Mouse (Mus musculus) olfactory bulb, adult 2 months (tissue): Measurements from ENCODE around the gene Pla2g4a. TPM values are rescaled to one million over a fixed set of nuclear protein-coding genes. Genes with fewer than 3 reads are reported as not detected.

ENCODE experiments used
- H3K27ac ChIP-seq: fragments of 200-500 bp; 2 replicates; pipeline ENCODE4 v1.5.1; 2012; ENCODE audit warnings: low read depth, low read length; ENCODE audit not compliant: insufficient read depth
- H3K4me1 ChIP-seq: fragments of 200-500 bp; 2 replicates; pipeline ENCODE4 v1.6.1; 2012; ENCODE audit warnings: low read length; ENCODE audit not compliant: control insufficient read depth, insufficient read depth
- H3K4me3 ChIP-seq: fragments of 200-500 bp; 2 replicates; pipeline ENCODE4 v1.5.1; 2012; ENCODE audit warnings: mild to moderate bottlenecking, low read depth, low read length, moderate library complexity; ENCODE audit not compliant: insufficient read depth
- CTCF ChIP-seq: fragments of 200-500 bp; IDR thresholded peaks from 2 replicates; pipeline ENCODE4 v1.5.1; 2012; ENCODE audit warnings: low read depth, mild to moderate bottlenecking, low read length, moderate library complexity; ENCODE audit not compliant: insufficient read depth
- POLR2A ChIP-seq: fragments of 200-500 bp; IDR thresholded peaks from 2 replicates; pipeline ENCODE4 v1.6.1; 2012; ENCODE audit warnings: mild to moderate bottlenecking, low read depth, low read length, moderate library complexity; ENCODE audit not compliant: insufficient read depth
- WGBS: fragments of 180-500 bp; shearing (Covaris S2); methylation state at CpG from one replicate; pipeline ENCODE4 v1.1.7; 2018; 5-methylcytosine and 5-hydroxymethylcytosine counted together
- polyA plus RNA-seq: library from polyadenylated mRNA; stranded (reverse); fragments of >200 nt; gene quantifications from 2 replicates; pipeline ENCODE4 v1.2.4, GENCODE M21; 2012; ENCODE audit warnings: low replicate concordance; ENCODE audit not compliant: missing spikeins, insufficient read depth, insufficient read length

The Pla2g4a gene
- polyA plus RNA-seq, 1 experiment = not detected

DNA sequence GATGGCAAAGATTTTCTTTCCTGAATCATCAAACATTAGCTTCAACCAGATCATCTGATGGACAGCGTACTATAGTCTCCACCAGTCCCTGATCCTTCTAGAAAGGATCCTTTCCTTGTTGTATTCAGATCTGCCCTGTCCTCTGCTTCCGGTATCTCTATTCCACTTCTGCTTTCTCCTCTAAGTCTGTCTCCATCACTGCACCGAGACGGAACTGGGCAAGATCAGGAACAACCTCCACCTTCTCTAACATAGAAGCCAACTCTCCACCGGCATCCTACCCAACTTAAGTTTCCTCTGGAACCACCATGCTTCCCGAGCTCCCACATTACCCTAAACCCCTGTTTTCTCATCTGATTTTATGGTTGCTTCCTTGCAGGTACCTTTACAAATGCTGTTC lies 7.1 kb downstream of the Pla2g4a start:
- Histone ChIP-seq H3K4me1 (peaks cover 2% of the 10 kb centered on the region; the same call in 1 of the 2 replicates), H3K27ac (no peak overlapping the region), H3K4me3 (no peak overlapping the region)
- TF ChIP-seq POLR2A (no peak), CTCF (no peak)
- WGBS = 95% methylated on average over 6 of the region's 6 CpGs

DNA sequence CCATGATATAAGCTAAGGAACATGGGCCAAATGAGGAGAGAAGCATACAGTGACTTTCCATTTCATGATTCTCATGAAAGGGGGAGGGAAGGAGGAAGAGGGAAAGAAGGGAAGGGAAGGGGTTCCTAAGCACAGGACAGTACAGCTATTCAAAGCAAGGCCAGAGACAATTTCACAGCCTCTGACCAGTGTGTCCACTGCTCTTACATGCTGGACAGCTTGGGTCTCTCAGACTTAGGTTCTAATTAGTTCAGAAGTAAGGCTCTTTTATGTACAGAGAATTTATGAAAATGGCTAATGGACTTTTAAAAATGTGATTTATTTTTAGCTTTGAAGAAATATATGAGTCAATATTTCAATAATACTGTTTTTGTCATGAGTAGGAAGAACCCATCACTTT lies 9.0 kb downstream of the Pla2g4a start:
- H3K27ac ChIP-seq = no peak overlapping the region
- H3K4me1 ChIP-seq = peaks cover 2% of the 10 kb centered on the region; the same call in 1 of the 2 replicates
- TF ChIP-seq CTCF (no peak), POLR2A (no peak)
- H3K4me3 ChIP-seq = no peak overlapping the region

DNA sequence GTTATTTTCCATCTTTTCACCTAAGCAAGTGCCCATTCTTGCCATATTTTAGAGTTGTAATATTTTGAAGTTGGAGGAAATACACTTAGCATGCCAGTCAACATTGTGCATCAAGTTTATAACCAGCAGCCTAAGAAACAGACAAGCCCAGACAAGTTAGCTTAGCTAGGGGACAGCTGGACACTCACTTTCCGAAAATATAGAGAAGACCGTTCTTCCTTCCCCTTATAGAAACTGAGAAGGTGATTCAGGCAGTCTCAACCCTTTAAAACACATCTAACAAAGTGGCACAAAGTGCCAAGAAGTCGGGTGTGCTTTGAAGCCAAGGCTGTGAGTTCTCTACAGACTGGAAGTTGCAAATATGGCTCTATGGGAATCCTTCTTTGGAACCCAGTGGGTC lies 10.4 kb downstream of the Pla2g4a start:
- 85% methylated on average over 3 of the region's 3 CpGs for WGBS
- Histone ChIP-seq H3K4me1 (no peaks in the 10 kb centered on the region), H3K27ac (no peak overlapping the region), H3K4me3 (no peak overlapping the region)
- TF ChIP-seq POLR2A (no peak), CTCF (no peak)

DNA sequence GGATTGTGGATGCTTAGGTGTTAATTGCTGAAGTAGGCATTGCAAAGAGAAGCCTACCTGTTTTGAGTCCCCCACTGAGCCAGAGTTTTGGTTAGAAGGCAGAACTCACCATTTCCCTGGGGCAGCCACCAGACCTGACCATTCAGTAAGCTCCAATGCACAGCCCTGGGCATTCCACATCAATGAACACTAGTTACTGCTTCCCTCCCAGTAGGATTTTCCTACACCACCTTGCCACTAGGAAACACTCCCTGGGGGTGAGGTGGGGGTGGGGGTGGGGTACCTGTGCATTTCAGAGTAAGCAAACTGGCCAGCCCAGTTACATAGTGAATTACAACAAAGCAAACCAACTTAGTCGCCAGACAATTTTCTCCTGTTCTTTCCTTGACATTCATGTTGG lies 10.8 kb downstream of the Pla2g4a start:
- TF ChIP-seq CTCF = no peak
- no peak for TF ChIP-seq POLR2A
- no peak overlapping the region for H3K4me3 ChIP-seq
- 95% methylated on average over 1 of the region's 1 CpGs for WGBS
- no peaks in the 10 kb centered on the region for H3K4me1 ChIP-seq
- no peak overlapping the region for H3K27ac ChIP-seq

DNA sequence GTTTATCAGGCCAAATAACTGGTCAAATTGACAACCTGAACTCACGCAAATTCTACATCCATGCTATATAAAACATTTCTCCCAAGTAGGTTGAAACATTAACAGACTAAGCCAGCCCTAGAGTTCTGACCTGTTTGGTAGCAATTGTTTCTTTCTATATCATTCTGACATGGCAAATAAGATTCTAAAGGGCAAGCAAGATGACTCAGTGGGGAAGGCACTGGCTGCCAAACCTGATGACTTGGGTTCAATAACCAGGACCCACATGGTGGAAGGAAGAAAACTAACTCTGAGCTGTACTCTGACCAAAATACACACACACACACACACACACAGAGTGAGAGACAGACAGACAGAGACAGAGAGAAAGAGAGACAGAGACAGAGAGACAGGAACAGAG lies 11.8 kb downstream of the Pla2g4a start:
- Histone ChIP-seq H3K27ac (no peak overlapping the region), H3K4me1 (no peaks in the 10 kb centered on the region), H3K4me3 (no peak overlapping the region)
- WGBS = 95% methylated on average over 1 of the region's 1 CpGs
- TF ChIP-seq CTCF (no peak), POLR2A (no peak)

GRCm38 (mm10) chr1:149948066-149948825 lies 12.8 kb downstream of the Pla2g4a start:
- no peaks in the 10 kb centered on the region for H3K4me1 ChIP-seq
- WGBS = 88% methylated on average over 8 of the region's 8 CpGs
- no peak for TF ChIP-seq CTCF
- no peak for TF ChIP-seq POLR2A
- no peak overlapping the region for H3K27ac ChIP-seq
- H3K4me3 ChIP-seq = no peak overlapping the region

DNA sequence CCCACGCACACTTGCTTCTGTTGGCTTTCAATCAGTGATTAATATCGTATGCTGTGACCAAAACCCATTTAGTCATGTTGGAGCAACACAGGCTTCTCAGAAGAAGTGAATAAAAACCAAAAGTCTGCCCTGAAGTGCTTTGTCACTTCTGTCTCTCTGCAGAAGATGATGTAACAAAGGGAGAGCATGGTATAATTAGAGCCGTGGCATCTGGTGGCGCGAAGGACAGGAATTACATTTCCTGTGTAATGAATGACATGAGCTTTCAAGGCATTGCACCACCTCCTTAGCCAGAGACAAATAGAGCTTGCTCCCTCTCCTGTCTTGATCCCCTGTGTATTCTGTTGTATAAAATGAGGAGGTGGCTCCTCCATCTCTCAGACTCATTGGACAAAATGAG lies 14.1 kb downstream of the Pla2g4a start:
- Histone ChIP-seq H3K4me3 (no peak overlapping the region), H3K4me1 (no peaks in the 10 kb centered on the region), H3K27ac (no peak overlapping the region)
- 49% methylated on average over 5 of the region's 5 CpGs for WGBS
- TF ChIP-seq CTCF = no peak
- TF ChIP-seq POLR2A = no peak

GRCm38 (mm10) chr1:149946432-149946831 lies 14.7 kb downstream of the Pla2g4a start:
- 89% methylated on average over 3 of the region's 3 CpGs for WGBS
- no peak overlapping the region for H3K27ac ChIP-seq
- no peak overlapping the region for H3K4me3 ChIP-seq
- no peak for TF ChIP-seq POLR2A
- no peak for TF ChIP-seq CTCF
- H3K4me1 ChIP-seq = no peaks in the 10 kb centered on the region

GRCm38 (mm10) chr1:149943611-149944010 lies 17.5 kb downstream of the Pla2g4a start:
- no peak overlapping the region for H3K4me3 ChIP-seq
- TF ChIP-seq POLR2A (no peak), CTCF (no peak)
- no peaks in the 10 kb centered on the region for H3K4me1 ChIP-seq
- WGBS = 75% methylated on average over 2 of the region's 2 CpGs
- no peak overlapping the region for H3K27ac ChIP-seq

DNA sequence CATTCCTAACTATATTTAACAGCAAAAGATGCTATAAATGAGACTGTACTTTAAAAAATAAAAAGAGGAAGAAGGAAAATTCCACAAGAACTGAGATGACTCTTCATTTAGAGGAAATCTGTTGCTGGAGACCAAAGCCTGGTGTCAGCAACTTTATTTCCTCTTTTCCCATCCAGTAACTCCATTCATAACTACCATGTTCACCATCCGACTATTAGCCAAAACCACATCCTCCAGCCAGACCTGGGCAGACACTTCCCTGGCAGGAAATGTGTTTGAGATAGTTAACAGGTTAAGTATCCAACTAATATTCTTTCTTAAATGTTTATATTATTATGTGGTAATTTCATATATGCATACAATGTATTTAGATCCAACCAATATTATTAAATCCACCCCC lies 20.8 kb downstream of the Pla2g4a start:
- TF ChIP-seq POLR2A (no peak), CTCF (no peak)
- WGBS = 89% methylated on average over 1 of the region's 1 CpGs

More for the DNA sequence above, 20.8 kb downstream of the Pla2g4a start:
- no peaks in the 10 kb centered on the region for H3K4me1 ChIP-seq
- H3K27ac ChIP-seq = no peak overlapping the region
- H3K4me3 ChIP-seq = no peak overlapping the region
